Mouse (Mus musculus): ENCODE measurements around the gene Birc5.

- no peak for TF ChIP-seq EP300 (IDR thresholded peaks at IDR 0.05; ENCODE audit: insufficient read depth, low read depth, low read length)
- no peak for TF ChIP-seq POLR2A (IDR thresholded peaks at IDR 0.05; ENCODE audit: insufficient read depth, low read length)
Measured at GRCm38 (mm10) chr11:117820173-117820572, 28.9 kb upstream of the Birc5 start.
